Mouse (Mus musculus) spleen, embryonic (tissue): ENCODE measurements around the gene Ncmap.

Source experiments
- CTCF ChIA-PET: fragments of 350-600 bp; sonication (Branson Sonifier 250); formaldehyde crosslinking; loops from one replicate; lab custom pipeline; 2022; lab: Charles Lee

Ncmap gene

DNA sequence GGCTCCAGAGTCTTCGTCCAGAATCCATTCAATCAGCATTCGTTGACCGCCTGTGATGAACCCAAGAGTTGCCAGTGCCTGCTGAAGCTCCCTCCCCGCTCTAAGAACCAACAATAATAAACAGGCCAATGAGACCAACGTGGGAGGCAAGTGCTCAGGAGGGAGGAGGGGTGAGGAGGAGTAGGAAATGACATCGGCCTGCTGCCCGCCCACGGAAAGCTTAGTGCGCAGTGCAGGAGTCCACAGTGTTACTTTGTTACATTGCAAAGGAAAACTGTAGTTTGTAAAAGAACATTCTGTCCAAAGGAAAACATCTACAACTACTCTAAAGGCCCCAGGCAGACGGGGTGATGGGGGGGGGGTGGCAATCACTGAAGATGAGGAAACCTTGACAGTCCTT lies 6.0 kb upstream of the Ncmap start:
- CTCF ChIA-PET: interaction anchor here (0.6 kb wide), 1 partner anchor 1092 kb away, joined by 7 read pairs; no protein-coding TSS in a partner anchor

DNA sequence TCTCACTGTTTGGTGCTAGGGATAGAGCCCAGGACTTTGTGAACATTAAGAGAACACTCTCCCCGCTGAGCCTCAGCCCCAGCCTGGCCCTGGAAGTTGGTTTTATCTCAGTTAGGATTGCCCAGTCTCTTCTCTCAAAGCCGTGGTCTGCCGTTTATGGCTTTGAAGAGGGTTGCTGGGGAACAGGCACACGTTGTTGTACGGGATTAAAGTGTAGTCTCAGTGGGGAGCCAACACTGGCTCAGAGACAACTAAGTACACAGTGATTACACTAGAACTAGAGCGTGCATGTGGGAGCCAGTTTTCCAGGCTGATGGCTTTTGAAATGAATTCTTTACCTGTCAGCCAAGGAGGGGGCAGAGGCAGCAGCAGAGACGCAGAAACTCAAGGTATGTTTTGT lies 3.9 kb upstream of the Ncmap start:
- CTCF ChIA-PET: no interaction called here

GRCm38 (mm10) chr4:135397551-135397950 lies 476 bp downstream of the Ncmap start:
- CTCF ChIA-PET: interaction anchor here (0.5 kb wide), 1 partner anchor 134 kb away, joined by 3 read pairs; no protein-coding TSS in a partner anchor

DNA sequence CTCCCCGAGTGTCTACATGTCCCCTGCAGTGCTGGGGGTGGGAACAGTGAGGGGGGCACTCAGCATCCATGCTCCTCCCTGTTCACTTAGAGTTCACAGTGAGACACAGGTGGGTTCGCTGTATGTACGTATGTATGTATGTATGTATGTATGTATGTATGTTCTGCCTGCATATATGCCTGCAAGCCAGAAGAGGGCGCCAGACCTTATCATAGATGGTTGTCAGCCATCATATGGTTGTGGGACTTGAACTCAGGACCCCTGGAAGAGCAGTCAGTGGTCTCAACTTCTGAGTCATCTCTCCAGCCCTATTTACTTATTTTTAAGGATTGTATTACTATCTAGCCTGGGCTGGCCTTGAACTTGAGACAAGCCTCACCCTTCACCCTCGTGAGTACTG lies 1.7 kb downstream of the Ncmap start:
- CTCF ChIA-PET: interaction anchor here (0.5 kb wide), 1 partner anchor 10 kb away, joined by 3 read pairs; no protein-coding TSS in a partner anchor

DNA sequence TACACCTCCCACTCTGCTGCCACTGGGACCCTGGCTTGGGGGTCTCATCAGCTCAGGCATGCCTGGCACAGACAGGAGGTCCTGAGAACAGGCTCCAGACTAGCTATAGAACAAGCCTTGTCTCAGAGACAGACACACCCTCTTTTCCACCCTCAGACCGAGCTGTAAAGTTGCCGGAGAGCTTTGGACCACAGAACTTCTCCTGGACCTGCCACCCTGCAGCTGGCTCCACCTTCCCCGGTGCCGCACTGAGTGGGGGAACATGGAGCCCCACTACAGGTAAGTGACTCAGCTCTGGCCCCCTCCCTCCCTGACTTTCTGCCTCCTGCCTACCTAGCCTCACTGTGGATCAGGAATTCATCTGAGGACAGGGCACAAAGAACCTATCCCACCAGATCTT lies 2.7 kb downstream of the Ncmap start:
- CTCF ChIA-PET: no interaction called here

DNA sequence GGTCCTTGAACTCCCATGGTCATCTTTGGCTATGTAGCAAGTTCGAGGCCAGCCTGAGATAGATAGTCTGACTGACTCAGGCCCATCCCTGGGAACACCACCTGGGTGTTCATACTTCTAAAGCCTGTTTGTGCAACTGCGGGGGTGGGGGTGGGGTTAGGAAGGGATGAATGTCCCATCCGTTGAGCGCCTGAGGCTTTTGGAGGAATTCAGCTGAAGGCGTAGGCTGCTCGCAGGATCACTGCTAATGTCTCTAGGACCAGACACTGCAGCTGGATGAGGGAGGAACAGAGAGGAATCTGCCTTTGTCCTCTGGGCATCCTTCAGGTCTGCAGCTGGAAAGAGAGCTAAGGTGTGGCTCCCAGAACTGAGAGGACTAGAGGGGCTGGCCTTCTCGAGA lies 3.4 kb downstream of the Ncmap start:
- CTCF ChIA-PET: no interaction called here

- CTCF ChIA-PET: interaction anchor here (0.8 kb wide), 1 partner anchor 21 kb away, joined by 5 read pairs; no protein-coding TSS in a partner anchor
Observed at GRCm38 (mm10) chr4:135393381-135393780, 4.6 kb downstream of the Ncmap start.

DNA sequence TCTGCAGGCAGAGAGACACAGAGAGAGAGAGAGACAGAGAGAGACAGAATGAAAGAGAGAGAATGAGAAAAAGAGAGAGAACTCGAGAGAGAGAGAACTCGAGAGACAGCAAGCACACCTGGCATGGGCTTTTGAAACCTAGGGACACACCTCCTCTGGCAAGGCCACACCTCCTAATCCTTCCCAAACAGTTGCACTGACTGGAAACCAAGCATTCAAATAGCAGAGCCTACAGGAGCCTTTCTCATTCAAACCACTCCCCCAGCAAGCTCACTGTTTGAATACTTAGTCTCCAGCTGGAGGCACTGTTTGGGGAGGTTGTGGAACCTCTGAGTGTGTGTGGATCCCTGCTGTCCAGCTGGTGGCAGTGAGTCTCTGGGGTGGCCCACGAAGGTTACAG lies 5.2 kb downstream of the Ncmap start:
- CTCF ChIA-PET: no interaction called here

GRCm38 (mm10) chr4:135391014-135391413 lies 7.0 kb downstream of the Ncmap start:
- CTCF ChIA-PET: no interaction called here

GRCm38 (mm10) chr4:135385614-135386013 lies 12.4 kb downstream of the Ncmap start:
- CTCF ChIA-PET: no interaction called here

DNA sequence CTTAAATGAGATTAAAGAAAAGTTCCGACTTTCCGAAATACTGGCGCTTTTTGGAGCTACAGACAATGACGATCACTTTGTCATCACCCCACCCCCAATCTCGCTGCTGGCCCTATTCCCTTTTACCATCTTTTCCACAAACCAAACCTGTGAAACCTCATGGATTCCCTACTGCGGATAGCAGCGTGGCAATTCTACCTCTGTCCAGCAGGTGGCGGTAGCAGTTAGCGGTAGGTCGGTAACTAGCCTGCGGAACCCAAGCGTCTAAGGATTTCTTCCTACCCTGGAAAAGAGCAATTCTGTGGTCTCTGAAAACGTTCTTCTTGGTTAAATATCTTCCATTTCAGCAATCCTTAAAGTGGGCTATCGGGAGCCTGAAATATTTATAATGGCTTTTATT lies 15.7 kb downstream of the Ncmap start:
- CTCF ChIA-PET: interaction anchor here (0.5 to 1.2 kb wide), 7 partner anchors 16 to 680 kb away, joined by 3 to 5 read pairs (median 4); partner anchors contain the start of gene Ncmap

DNA sequence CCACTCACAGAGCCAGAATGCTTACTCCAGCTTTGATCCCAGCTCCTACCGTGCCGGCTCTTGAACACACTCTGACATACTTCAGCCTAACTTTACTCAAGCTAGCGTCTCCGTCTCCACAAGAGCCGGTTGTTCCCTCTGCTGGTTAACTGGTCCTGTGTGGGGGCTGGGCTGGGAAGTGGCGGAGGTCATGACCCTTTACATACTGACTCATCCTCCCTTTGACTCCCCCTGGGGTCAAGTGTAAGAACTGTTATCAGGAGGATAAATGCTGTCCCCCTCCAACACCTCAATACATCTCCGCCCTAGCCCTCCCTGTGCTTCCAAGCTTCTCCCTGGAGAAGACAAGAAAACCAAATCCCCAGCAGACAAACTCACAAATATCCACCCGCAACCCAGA lies 16.7 kb downstream of the Ncmap start:
- CTCF ChIA-PET: interaction anchor here (1.2 kb wide), 1 partner anchor 30 kb away, joined by 3 read pairs; no protein-coding TSS in a partner anchor

- CTCF ChIA-PET: no interaction called here
Observed at GRCm38 (mm10) chr4:135377241-135377640, 20.8 kb downstream of the Ncmap start.

DNA sequence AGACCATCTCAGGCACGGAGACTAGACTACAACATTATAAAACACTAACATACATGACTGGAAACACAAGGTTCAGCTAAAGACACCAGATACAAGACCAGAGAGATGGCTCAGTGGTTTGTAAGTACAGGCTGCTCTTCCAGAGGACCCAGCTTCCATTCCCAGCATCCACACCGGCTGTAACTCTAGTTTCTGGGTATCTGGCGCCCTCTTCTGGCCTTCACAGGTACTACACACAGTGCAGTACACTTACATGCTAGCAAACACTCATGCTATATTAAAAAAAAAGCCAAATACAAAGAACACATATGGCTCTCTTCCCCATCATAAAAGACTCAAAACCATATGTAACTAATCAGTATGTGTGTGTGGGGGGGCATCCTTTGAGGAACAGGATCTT lies 22.6 kb downstream of the Ncmap start:
- CTCF ChIA-PET: no interaction called here

DNA sequence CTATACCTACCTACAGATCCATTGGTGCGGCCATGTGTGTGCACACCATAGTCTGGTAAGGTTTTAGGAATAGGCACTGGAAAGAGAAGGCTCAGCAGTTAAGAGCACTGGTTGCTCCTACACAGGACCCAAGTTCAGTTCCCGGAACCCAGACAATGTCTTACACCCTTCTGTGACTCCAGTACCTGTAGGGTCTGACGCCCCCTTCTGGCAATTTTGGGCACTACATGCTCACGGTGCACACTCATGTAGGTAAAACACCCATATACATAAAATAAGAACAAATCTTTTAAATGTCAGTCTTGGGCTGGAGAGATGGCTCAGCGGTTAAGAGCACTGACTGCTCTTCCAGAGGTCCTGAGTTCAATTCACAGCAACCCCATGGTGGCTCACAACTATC lies 24.7 kb downstream of the Ncmap start:
- CTCF ChIA-PET: no interaction called here

DNA sequence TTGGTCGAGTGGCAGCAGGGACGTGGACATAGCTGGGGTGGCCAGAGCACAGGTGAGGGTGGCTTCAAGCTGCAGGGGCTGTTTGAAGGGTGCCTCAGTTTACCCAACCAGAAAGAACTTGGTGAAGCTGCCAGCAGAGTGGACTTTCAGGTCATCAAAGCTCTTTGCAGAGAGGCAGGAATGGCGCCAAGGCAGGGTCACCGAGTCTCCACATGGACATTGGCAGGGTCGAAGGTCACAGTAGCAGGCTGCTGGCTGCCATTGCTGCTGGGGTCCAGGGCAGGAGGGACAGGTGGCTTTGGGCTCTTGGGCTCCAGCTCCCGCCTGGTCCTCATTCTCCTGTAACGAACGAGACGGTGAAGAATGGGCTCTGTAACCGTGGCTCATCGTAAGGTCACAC lies 27.7 kb downstream of the Ncmap start:
- CTCF ChIA-PET: no interaction called here

GRCm38 (mm10) chr4:135362828-135363227 lies 35.2 kb downstream of the Ncmap start:
- CTCF ChIA-PET: no interaction called here

DNA sequence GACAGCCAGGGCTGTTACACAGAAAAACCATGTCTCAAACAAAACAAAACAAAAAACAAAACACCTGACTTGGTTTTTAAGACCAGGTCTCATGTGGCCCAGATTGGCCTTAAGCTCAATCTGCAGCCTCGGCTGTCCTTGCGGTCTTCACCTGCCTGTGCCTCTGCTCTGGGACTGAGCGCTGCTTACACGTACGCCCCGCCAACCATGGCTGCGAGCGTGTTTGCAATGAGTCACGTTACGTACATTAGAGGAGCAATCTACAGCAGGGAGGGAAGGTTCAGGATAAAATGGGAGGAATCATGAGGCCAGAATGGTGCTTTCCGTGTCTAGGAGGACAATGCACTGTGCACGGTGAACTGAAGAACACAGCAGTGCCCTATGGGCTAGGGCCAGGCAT lies 36.3 kb downstream of the Ncmap start:
- CTCF ChIA-PET: no interaction called here

DNA sequence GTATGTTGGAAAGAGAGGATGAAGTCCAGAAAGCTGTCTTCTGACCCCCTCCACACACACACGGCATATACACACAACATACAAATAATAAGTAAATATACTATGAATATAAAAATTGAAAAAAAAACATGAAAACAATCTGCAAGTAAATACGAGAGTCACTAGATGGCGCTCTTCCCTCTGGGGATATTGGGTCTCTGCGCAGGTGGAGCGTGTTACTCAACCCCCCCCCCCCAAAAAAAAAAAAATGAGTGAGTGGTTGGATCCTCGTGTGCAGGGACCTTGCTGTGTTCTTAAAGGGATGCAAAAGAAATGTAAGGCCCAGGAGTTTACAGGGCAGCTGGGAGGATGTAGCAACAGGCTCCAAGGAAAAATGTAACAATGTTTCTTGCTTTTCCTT lies 39.3 kb downstream of the Ncmap start:
- CTCF ChIA-PET: interaction anchor here (0.6 to 0.7 kb wide), 3 partner anchors 11 to 57 kb away, joined by 6 to 9 read pairs (median 7); no protein-coding TSS in a partner anchor

DNA sequence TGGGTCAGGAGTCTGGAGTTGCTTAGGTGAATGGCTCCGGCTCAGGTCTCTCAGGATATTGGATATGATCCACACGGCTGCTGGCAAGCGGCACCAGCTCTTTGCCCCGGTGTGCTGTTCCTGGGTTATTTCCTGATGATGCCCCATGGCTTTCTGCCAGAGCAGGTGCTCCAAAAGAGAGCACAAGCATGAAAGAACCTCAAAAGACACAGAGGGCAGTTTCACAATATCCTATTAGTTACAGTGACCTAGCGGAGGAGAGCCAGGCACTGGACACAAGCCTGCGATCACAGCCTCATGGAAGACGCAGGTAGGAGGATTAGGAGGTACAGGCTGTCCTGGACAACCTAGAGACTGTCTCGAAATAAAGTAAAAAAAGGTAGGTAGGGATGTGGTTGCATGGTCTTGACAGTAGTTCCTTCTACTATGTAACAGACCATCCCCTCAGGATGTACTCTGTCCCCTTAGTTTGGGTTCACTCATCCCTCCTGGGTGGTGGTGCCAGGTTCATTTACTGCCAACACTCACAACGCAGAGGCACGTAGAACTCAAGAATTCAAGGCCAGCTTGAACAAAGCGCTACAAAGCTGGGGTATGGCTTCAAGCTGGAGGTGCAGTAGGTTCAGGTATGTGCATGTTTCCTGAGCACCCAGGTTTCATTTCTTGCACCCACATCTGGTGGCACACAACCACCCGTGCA lies 40.7 kb downstream of the Ncmap start:
- CTCF ChIA-PET: interaction anchor here (0.6 kb wide), 1 partner anchor 15 kb away, joined by 5 read pairs; no protein-coding TSS in a partner anchor

DNA sequence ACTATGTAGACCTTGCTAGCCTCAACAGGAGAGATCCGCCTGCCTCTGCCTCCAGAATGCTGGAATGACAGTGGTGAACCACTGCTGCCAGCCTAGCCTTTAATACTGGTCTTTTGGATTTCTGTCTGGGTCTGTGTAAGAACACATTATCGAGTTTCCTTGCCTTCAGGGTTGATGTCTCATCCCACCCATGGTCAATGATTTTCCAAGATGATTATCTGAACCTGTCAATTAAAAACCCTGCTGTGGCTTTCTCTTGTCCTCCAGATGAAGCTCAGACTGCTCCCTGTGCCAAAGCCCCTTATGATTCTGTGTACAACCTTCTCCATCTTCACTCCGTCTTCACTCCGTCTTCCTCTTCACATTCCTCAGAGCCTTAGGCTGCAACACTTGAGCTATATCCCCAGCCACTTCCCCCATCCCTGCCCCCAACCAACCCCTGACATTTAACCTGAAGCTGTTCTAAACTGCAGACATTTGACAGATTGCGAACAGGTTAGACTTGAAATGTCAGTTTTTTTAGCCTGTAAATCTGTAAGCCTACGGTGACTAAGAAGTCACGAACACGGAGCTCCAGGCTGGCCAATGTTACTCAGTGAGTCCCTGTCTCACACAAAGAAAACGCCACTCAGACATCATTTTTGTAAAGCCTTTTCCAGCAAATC lies 42.0 kb downstream of the Ncmap start:
- CTCF ChIA-PET: interaction anchor here (0.5 to 0.7 kb wide), 4 partner anchors 76 to 618 kb away, joined by 3 to 7 read pairs (median 6); no protein-coding TSS in a partner anchor

DNA sequence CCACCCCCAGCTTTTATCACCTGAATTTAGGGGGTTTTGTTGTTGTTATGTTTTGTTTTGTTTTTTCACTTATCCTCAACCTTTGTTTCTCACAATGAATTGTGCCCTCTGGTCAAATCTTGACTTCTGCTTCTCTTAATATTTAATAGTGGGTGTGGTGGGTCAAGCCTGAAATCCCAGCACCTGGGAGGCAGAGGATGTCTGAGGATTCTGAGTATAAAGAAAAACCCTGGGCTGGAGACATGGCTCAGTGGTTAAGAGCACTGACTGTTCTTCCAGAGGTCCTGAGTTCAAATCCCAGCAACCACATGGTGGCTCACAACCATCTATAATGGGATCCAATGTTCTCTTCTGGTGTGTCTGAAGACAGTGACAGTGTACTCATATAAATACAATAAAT lies 43.3 kb downstream of the Ncmap start:
- CTCF ChIA-PET: interaction anchor here (0.6 kb wide), 1 partner anchor 79 kb away, joined by 3 read pairs; no protein-coding TSS in a partner anchor
